Mouse (Mus musculus) MEL (cell line): ENCODE measurements around the gene Timm13. TPM values are rescaled to one million over a fixed set of nuclear protein-coding genes. Genes with fewer than 3 reads are reported as not detected.
A peak's percentile ranks its signal among the peaks of the same experiment; 100 is the strongest.

ENCODE experiments used
- DNase-seq: peaks from one replicate; pipeline ENCODE4 v3.0.0; 2011; ENCODE audit warnings: low read depth, low spot score
- H3K27ac ChIP-seq: 2 replicates; pipeline ENCODE4 v1.5.1; 2012; ENCODE audit warnings: low read depth, mild to moderate bottlenecking, control low read depth, low read length, moderate library complexity; ENCODE audit not compliant: control insufficient read depth
- H3K27me3 ChIP-seq, 2 experiments: fragments of 150-350 bp in 1 of 2; sonication (generic) in 1 of 2; 2 replicates each; pipeline ENCODE4 v1.6.1; 2012; ENCODE audit warnings: low read length in 2 of 2, mild to moderate bottlenecking in 2 of 2, improper control_type of control experiment in 1 of 2, moderate library complexity in 1 of 2; ENCODE audit not compliant: insufficient read depth in 2 of 2, control insufficient read depth in 1 of 2
- H3K36me3 ChIP-seq, 2 experiments: 2 replicates each; pipeline ENCODE4 v1.6.1; 2012 to 2014; ENCODE audit warnings: low read length in 2 of 2, improper control_type of control experiment in 1 of 2, inconsistent platforms in 1 of 2, mild to moderate bottlenecking in 1 of 2; ENCODE audit not compliant: insufficient read depth in 2 of 2, control insufficient read depth in 1 of 2
- H3K4me1 ChIP-seq, 2 experiments: fragments of 150-350 bp in 1 of 2; sonication (generic) in 1 of 2; 2 replicates each; pipeline ENCODE4 v1.6.1; 2012; ENCODE audit warnings: low read length in 2 of 2, improper control_type of control experiment in 1 of 2, mild to moderate bottlenecking in 1 of 2; ENCODE audit not compliant: insufficient read depth in 2 of 2, control insufficient read depth in 1 of 2
- H3K4me3 ChIP-seq, 2 experiments: fragments of 150-350 bp in 1 of 2; sonication (generic) in 1 of 2; 2 replicates each; pipeline ENCODE4 v1.5.1; 2012; ENCODE audit warnings: low read depth in 2 of 2, low read length in 2 of 2, mild to moderate bottlenecking in 2 of 2, moderate library complexity in 2 of 2, control low read depth in 1 of 2, improper control_type of control experiment in 1 of 2; ENCODE audit not compliant: control insufficient read depth in 1 of 2, insufficient read depth in 1 of 2
- H3K79me2 ChIP-seq: 2 replicates; pipeline ENCODE4 v1.6.1; 2012; ENCODE audit warnings: mild to moderate bottlenecking, low read length, moderate library complexity; ENCODE audit not compliant: control insufficient read depth, poor library complexity, insufficient read depth
- H3K9ac ChIP-seq: 2 replicates; pipeline ENCODE4 v1.6.1; 2012; ENCODE audit warnings: low read depth, mild to moderate bottlenecking, control low read depth, low read length, moderate library complexity; ENCODE audit not compliant: control insufficient read depth, poor library complexity, severe bottlenecking
- H3K9me3 ChIP-seq: fragments of 150-350 bp; sonication (generic); replicated peaks from 2 replicates; pipeline ENCODE4 v1.6.1; 2012; ENCODE audit warnings: mild to moderate bottlenecking, low read length, improper control_type of control experiment, moderate library complexity; ENCODE audit not compliant: insufficient read depth
- CTCF ChIP-seq, 3 experiments: IDR thresholded peaks in 2 of 3; conservative IDR thresholded peaks in 1 of 3; 2 replicates each; pipeline ENCODE4 v1.5.1; 2011 to 2012; ENCODE audit warnings: low read length in 3 of 3, low read depth in 2 of 3, mild to moderate bottlenecking in 2 of 3, improper control_type of control experiment in 1 of 3, inconsistent platforms in 1 of 3, mixed read lengths in 1 of 3, moderate library complexity in 1 of 3; ENCODE audit not compliant: control insufficient read depth in 1 of 3, insufficient read depth in 1 of 3, poor library complexity in 1 of 3, severe bottlenecking in 1 of 3
- GABPA ChIP-seq: IDR thresholded peaks from 2 replicates; pipeline ENCODE4 v1.6.1; 2012; ENCODE audit warnings: low read depth, mild to moderate bottlenecking, inconsistent platforms, low read length, improper control_type of control experiment, moderate library complexity
- GATA1 ChIP-seq: IDR thresholded peaks from 2 replicates; pipeline ENCODE4 v1.6.1; 2011; ENCODE audit warnings: low read depth, low read length, improper control_type of control experiment
- JUND ChIP-seq: IDR thresholded peaks from 2 replicates; pipeline ENCODE4 v1.6.1; 2011; ENCODE audit warnings: low read depth, mild to moderate bottlenecking, improper control_type of control experiment, low read length
- MAX ChIP-seq: IDR thresholded peaks from 2 replicates; pipeline ENCODE4 v1.6.1; 2011; ENCODE audit warnings: low read length, improper control_type of control experiment
- MAZ ChIP-seq: IDR thresholded peaks from 2 replicates; pipeline ENCODE4 v1.6.1; 2012; ENCODE audit warnings: low read depth, mild to moderate bottlenecking, inconsistent platforms, low read length, improper control_type of control experiment
- MEF2A ChIP-seq: IDR thresholded peaks from 2 replicates; pipeline ENCODE4 v1.6.1; 2014; ENCODE audit warnings: low read depth, mild to moderate bottlenecking, inconsistent platforms, low read length, improper control_type of control experiment; ENCODE audit not compliant: poor library complexity, insufficient replicate concordance, severe bottlenecking; ENCODE audit errors: extremely low read depth
- MYB ChIP-seq: IDR thresholded peaks from 2 replicates; pipeline ENCODE4 v1.6.1; 2011; ENCODE audit warnings: mild to moderate bottlenecking, low read depth, low read length, improper control_type of control experiment
- NELFE ChIP-seq: IDR thresholded peaks from 2 replicates; pipeline ENCODE4 v1.6.1; 2011; ENCODE audit warnings: low read depth, low read length, improper control_type of control experiment
- POLR2AphosphoS2 ChIP-seq: IDR thresholded peaks from 2 replicates; pipeline ENCODE4 v1.6.1; 2011; ENCODE audit warnings: low read length, improper control_type of control experiment
- POLR2AphosphoS5 ChIP-seq: IDR thresholded peaks from 2 replicates; pipeline ENCODE4 v1.6.1; 2012; ENCODE audit warnings: low read depth, borderline replicate concordance, mild to moderate bottlenecking, inconsistent platforms, low read length, moderate library complexity, mixed read lengths
- RAD21 ChIP-seq: IDR thresholded peaks from 2 replicates; pipeline ENCODE4 v1.6.1; 2011; ENCODE audit warnings: mild to moderate bottlenecking, low read depth, low read length, improper control_type of control experiment
- SIN3A ChIP-seq: IDR thresholded peaks from 2 replicates; pipeline ENCODE4 v1.6.1; 2012; ENCODE audit warnings: low read length, improper control_type of control experiment, inconsistent platforms
- SMC3 ChIP-seq: IDR thresholded peaks from 2 replicates; pipeline ENCODE4 v1.6.1; 2011; ENCODE audit warnings: low read depth, low read length, improper control_type of control experiment
- TAL1 ChIP-seq: IDR thresholded peaks from 2 replicates; pipeline ENCODE4 v1.6.1; 2012; ENCODE audit warnings: mild to moderate bottlenecking, inconsistent platforms, low read length, moderate library complexity, mixed read lengths
- TBP ChIP-seq: IDR thresholded peaks from 2 replicates; pipeline ENCODE4 v1.8.0; 2011; ENCODE audit warnings: low read depth, low read length, improper control_type of control experiment
- USF1 ChIP-seq: IDR thresholded peaks from 2 replicates; pipeline ENCODE4 v1.6.1; 2014; ENCODE audit warnings: low read depth, mild to moderate bottlenecking, inconsistent platforms, low read length, improper control_type of control experiment, moderate library complexity
- ZKSCAN1 ChIP-seq: IDR thresholded peaks from 2 replicates; pipeline ENCODE4 v1.6.1; 2012; ENCODE audit warnings: low read depth, mild to moderate bottlenecking, inconsistent platforms, low read length, improper control_type of control experiment, moderate library complexity
- polyA plus RNA-seq, 2 experiments: library from polyadenylated mRNA; stranded (reverse) in 1 of 2; unstranded in 1 of 2; fragments of >175 nt in 1 of 2; fragments of >200 nt in 1 of 2; gene quantifications; 2 replicates each; pipeline versions ENCODE4 v1.2.1 to v1.2.4; 2012; ENCODE audit warnings: low replicate concordance in 2 of 2, low read depth in 1 of 2; ENCODE audit not compliant: insufficient read length in 2 of 2, insufficient read depth in 1 of 2, missing spikeins in 1 of 2
- total RNA-seq: library from RNA; depleted of rRNA; stranded (reverse); fragments of 300-350 nt; gene quantifications from 2 replicates; pipeline ENCODE4 v1.2.3, GENCODE M21; 2012

The Timm13 gene
- total and polyA plus RNA-seq, 3 experiments: 329 to 645 (median 349) TPM

DNA sequence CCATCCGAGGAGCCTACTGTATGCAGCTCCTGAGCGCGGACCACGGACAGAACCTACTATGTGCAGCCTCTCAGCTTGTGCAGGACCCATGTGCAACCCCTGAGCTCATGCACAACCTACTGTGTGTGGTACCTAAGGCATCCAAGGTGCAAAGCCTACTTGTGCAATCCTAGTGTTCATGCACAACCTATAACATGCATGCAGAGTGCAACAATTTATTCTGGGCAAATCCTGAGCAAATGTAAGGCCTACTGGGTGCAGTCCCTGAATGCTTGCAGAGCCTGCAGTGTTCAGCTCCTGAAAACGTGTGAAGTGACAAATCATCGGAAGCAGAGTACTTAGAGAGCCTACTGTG is 36.0 kb upstream of the Timm13 start:
- Histone ChIP-seq H3K79me2 (peaks cover 3% of the 10 kb centered on the region; the same call in 1 of the 2 replicates), H3K36me3 (peaks cover 0 to 8% of the 10 kb centered on the region in 2 experiments; a peak in 2 of 4 replicates), H3K27ac (no peak overlapping the region), H3K9me3 (no peaks in the 10 kb centered on the region), H3K4me1 (peaks cover 7 to 29% of the 10 kb centered on the region in 2 experiments), H3K9ac (no peak overlapping the region), H3K27me3 (no peaks in the 10 kb centered on the region), H3K4me3 (no peak overlapping the region)
- TF ChIP-seq MEF2A: no peak
- TF ChIP-seq ZKSCAN1: peak; percentile 93
- DNase-seq: no peak

DNA sequence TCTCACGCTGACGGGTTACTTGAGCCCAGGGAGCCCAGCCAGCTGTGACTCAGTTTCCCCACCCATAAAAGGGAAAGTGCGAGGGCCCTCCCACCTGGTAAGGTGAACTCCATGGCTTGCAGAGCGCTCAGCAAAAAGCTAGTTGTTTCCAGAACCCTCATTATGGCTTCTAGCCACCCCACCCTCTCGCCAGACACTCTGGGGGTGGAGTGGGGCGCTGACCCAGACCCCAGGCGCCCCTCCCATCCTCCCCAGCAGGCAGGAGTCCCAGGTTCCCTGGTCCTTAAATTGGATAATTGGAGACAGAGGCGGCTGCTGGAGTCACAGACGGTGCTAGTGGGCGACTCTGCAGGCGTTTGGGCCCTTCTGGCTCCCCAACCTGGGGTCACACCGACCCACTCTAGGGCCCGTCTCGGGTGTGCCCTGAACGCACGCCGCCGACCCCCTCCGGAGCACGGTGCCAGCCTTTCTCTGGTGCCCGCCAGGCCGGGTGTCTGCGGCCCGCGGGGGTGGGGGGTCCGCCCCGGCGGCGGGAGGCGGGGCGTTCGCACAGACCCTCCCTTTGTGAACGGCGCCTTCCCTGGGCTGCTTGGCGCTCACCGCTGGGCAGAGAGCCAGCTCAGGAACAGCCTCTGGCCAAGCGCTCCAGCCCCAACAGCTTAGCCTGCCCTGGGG is 35.5 kb upstream of the Timm13 start:
- no peak for TF ChIP-seq ZKSCAN1
- TF ChIP-seq NELFE: no peak
- TF ChIP-seq JUND: no peak
- no peak for TF ChIP-seq MAZ
- no peak for TF ChIP-seq TAL1
- no peak for TF ChIP-seq CTCF (IDR thresholded peaks at IDR 0.05 in 2 of 3, conservative IDR thresholded peaks at IDR 0.05 in 1 of 3; ENCODE audit: control insufficient read depth in 1 of 3, insufficient read depth in 1 of 3, low read depth in 2 of 3, low read length in 3 of 3, poor library complexity in 1 of 3, severe bottlenecking in 1 of 3)
- no peak for TF ChIP-seq MAX
- TF ChIP-seq MYB: no peak
- TF ChIP-seq GATA1: no peak
- TF ChIP-seq GABPA: no peak
- TF ChIP-seq POLR2AphosphoS2: no peak
- TF ChIP-seq RAD21: no peak
- TF ChIP-seq SMC3: no peak
- TF ChIP-seq USF1: no peak
- no peak for TF ChIP-seq TBP
- TF ChIP-seq POLR2AphosphoS5: no peak
- TF ChIP-seq SIN3A: no peak
- Histone ChIP-seq H3K4me3 (peak overlapping the region in 1 of 2 experiments; percentile 36; a peak in 2 of 4 replicates), H3K27ac (no peak overlapping the region), H3K9me3 (no peaks in the 10 kb centered on the region), H3K79me2 (peaks cover 3% of the 10 kb centered on the region; the same call in 1 of the 2 replicates), H3K36me3 (peaks cover 0 to 10% of the 10 kb centered on the region in 2 experiments; a peak in 2 of 4 replicates), H3K9ac (peak overlapping the region; percentile 33; the same call in 1 of the 2 replicates), H3K4me1 (peaks cover 7 to 34% of the 10 kb centered on the region in 2 experiments), H3K27me3 (no peaks in the 10 kb centered on the region)
- DNase-seq: peak; percentile 52
